Mouse (Mus musculus): ENCODE measurements around the gene Vwa8. TPM values are rescaled to one million over a fixed set of nuclear protein-coding genes. Genes with fewer than 3 reads are reported as not detected.

The Vwa8 gene
- polyA plus RNA-seq, 1 experiment from 2014 or later: 8.5 TPM

- Histone ChIP-seq H3K4me1 (0 out of 2 replicates have a peak, but pooled peaks cover 5% of the 10 kb centered on the region), H3K4me2 (no peak overlapping the region), H3K27ac (no peak overlapping the region), H3K36me3 (no peaks in the 10 kb centered on the region), H3K9ac (no peak overlapping the region), H3K9me3 (replicated peaks) (no peaks in the 10 kb centered on the region), H3K27me3 (replicated peaks) (no peaks in the 10 kb centered on the region), H3K4me3 (no peak overlapping the region)
- no peak for ATAC-seq
- WGBS (ENCODE audit: insufficient replicate concordance): 69% methylated on average over 15 of the region's 17 CpGs
These were observed 308.8 kb downstream of the Vwa8 start for GRCm38 (mm10) chr14:79157451-79158218.

GRCm38 (mm10) chr14:79158219-79158521 is 309.3 kb downstream of the Vwa8 start:
- 0 out of 2 replicates have a peak, but pooled peaks cover 5% of the 10 kb centered on the region for H3K4me1 ChIP-seq
- no peak for ATAC-seq
- H3K4me3 ChIP-seq: no peak overlapping the region
- no peak overlapping the region for H3K27ac ChIP-seq
- no peak overlapping the region for H3K9ac ChIP-seq
- H3K9me3 ChIP-seq (replicated peaks): no peaks in the 10 kb centered on the region
- H3K36me3 ChIP-seq: no peaks in the 10 kb centered on the region
- no peaks in the 10 kb centered on the region for H3K27me3 ChIP-seq (replicated peaks)
- H3K4me2 ChIP-seq: no peak overlapping the region
- 78% methylated on average over 12 of the region's 12 CpGs for WGBS (ENCODE audit: insufficient replicate concordance)

GRCm38 (mm10) chr14:79158673-79159200 is 309.9 kb downstream of the Vwa8 start:
- Histone ChIP-seq H3K4me2 (no peak overlapping the region), H3K27me3 (replicated peaks) (no peaks in the 10 kb centered on the region), H3K4me1 (0 out of 2 replicates have a peak, but pooled peaks cover 5% of the 10 kb centered on the region), H3K9ac (no peak overlapping the region), H3K9me3 (replicated peaks) (no peaks in the 10 kb centered on the region), H3K27ac (no peak overlapping the region), H3K36me3 (no peaks in the 10 kb centered on the region), H3K4me3 (no peak overlapping the region)
- 84% methylated on average over 4 of the region's 4 CpGs for WGBS (ENCODE audit: insufficient replicate concordance)
- ATAC-seq: no peak

- whole genome bisulfite sequencing (ENCODE audit: insufficient replicate concordance): 82% methylated on average over 8 of the region's 8 CpGs
- Histone ChIP-seq H3K27ac (no peak overlapping the region), H3K4me1 (0 out of 2 replicates have a peak, but pooled peaks cover 5% of the 10 kb centered on the region), H3K9ac (no peak overlapping the region), H3K36me3 (no peaks in the 10 kb centered on the region), H3K27me3 (replicated peaks) (no peaks in the 10 kb centered on the region), H3K4me3 (no peak overlapping the region), H3K4me2 (no peak overlapping the region), H3K9me3 (replicated peaks) (no peaks in the 10 kb centered on the region)
- ATAC-seq: no peak
These were observed 310.6 kb downstream of the Vwa8 start for GRCm38 (mm10) chr14:79159451-79159850.

- Histone ChIP-seq H3K9ac (no peak overlapping the region), H3K4me3 (no peak overlapping the region), H3K4me2 (no peak overlapping the region), H3K27ac (no peak overlapping the region), H3K27me3 (replicated peaks) (no peaks in the 10 kb centered on the region), H3K36me3 (no peaks in the 10 kb centered on the region), H3K9me3 (replicated peaks) (no peaks in the 10 kb centered on the region), H3K4me1 (0 out of 2 replicates have a peak, but pooled peaks cover 5% of the 10 kb centered on the region)
- WGBS (ENCODE audit: insufficient replicate concordance): 71% methylated on average over 10 of the region's 10 CpGs
- ATAC-seq: no peak
These were observed 311.6 kb downstream of the Vwa8 start for GRCm38 (mm10) chr14:79160486-79160885.

- H3K4me2 ChIP-seq: no peak overlapping the region
- H3K9me3 ChIP-seq (replicated peaks): no peaks in the 10 kb centered on the region
- no peak overlapping the region for H3K4me3 ChIP-seq
- H3K4me1 ChIP-seq: 0 out of 2 replicates have a peak, but pooled peaks cover 5% of the 10 kb centered on the region
- H3K9ac ChIP-seq: no peak overlapping the region
- H3K27ac ChIP-seq: no peak overlapping the region
- no peak for ATAC-seq
- no peaks in the 10 kb centered on the region for H3K36me3 ChIP-seq
- H3K27me3 ChIP-seq (replicated peaks): no peaks in the 10 kb centered on the region
- 81% methylated on average over 7 of the region's 7 CpGs for WGBS (ENCODE audit: insufficient replicate concordance)
These were observed 312.1 kb downstream of the Vwa8 start for GRCm38 (mm10) chr14:79160966-79161365.

GRCm38 (mm10) chr14:79161741-79162140 is 312.9 kb downstream of the Vwa8 start:
- Histone ChIP-seq H3K27me3 (replicated peaks) (no peaks in the 10 kb centered on the region), H3K36me3 (no peaks in the 10 kb centered on the region), H3K9ac (no peak overlapping the region), H3K27ac (no peak overlapping the region), H3K9me3 (replicated peaks) (no peaks in the 10 kb centered on the region), H3K4me1 (0 out of 2 replicates have a peak, but pooled peaks cover 5% of the 10 kb centered on the region), H3K4me3 (no peak overlapping the region), H3K4me2 (no peak overlapping the region)
- ATAC-seq: no peak
- 69% methylated on average over 9 of the region's 9 CpGs for WGBS (ENCODE audit: insufficient replicate concordance)

- no peaks in the 10 kb centered on the region for H3K4me1 ChIP-seq
- ATAC-seq: no peak
- no peak overlapping the region for H3K4me3 ChIP-seq
- H3K27me3 ChIP-seq (replicated peaks): no peaks in the 10 kb centered on the region
- H3K27ac ChIP-seq: no peak overlapping the region
- no peaks in the 10 kb centered on the region for H3K9me3 ChIP-seq (replicated peaks)
- H3K36me3 ChIP-seq: no peaks in the 10 kb centered on the region
- WGBS (ENCODE audit: insufficient replicate concordance): 72% methylated on average over 9 of the region's 9 CpGs
- no peak overlapping the region for H3K4me2 ChIP-seq
- no peak overlapping the region for H3K9ac ChIP-seq
These were observed 313.8 kb downstream of the Vwa8 start for GRCm38 (mm10) chr14:79162678-79163077.

- no peaks in the 10 kb centered on the region for H3K27me3 ChIP-seq (replicated peaks)
- WGBS (ENCODE audit: insufficient replicate concordance): 71% methylated on average over 4 of the region's 4 CpGs
- no peak overlapping the region for H3K27ac ChIP-seq
- H3K4me1 ChIP-seq: no peaks in the 10 kb centered on the region
- H3K36me3 ChIP-seq: no peaks in the 10 kb centered on the region
- no peak overlapping the region for H3K4me3 ChIP-seq
- no peak overlapping the region for H3K9ac ChIP-seq
- no peaks in the 10 kb centered on the region for H3K9me3 ChIP-seq (replicated peaks)
- no peak overlapping the region for H3K4me2 ChIP-seq
- no peak for ATAC-seq
These were observed 315.5 kb downstream of the Vwa8 start for GRCm38 (mm10) chr14:79164334-79164733.

- Histone ChIP-seq H3K27me3 (replicated peaks) (no peaks in the 10 kb centered on the region), H3K27ac (no peak overlapping the region), H3K4me3 (no peak overlapping the region), H3K9ac (no peak overlapping the region), H3K4me2 (no peak overlapping the region), H3K36me3 (no peaks in the 10 kb centered on the region), H3K4me1 (no peaks in the 10 kb centered on the region), H3K9me3 (replicated peaks) (no peaks in the 10 kb centered on the region)
- WGBS (ENCODE audit: insufficient replicate concordance): 78% methylated on average over 2 of the region's 2 CpGs
- ATAC-seq: no peak
These were observed 316.1 kb downstream of the Vwa8 start for GRCm38 (mm10) chr14:79164925-79165324.

GRCm38 (mm10) chr14:79174526-79174925 is 325.7 kb downstream of the Vwa8 start:
- peaks cover 14% of the 10 kb centered on the region for H3K36me3 ChIP-seq
- no peak overlapping the region for H3K27ac ChIP-seq
- H3K4me1 ChIP-seq: no peaks in the 10 kb centered on the region
- ATAC-seq: no peak
- H3K4me3 ChIP-seq: no peak overlapping the region
- H3K9ac ChIP-seq: no peak overlapping the region
- no peak overlapping the region for H3K4me2 ChIP-seq
- WGBS (ENCODE audit: insufficient replicate concordance): 61% methylated on average over 4 of the region's 4 CpGs
- no peaks in the 10 kb centered on the region for H3K9me3 ChIP-seq (replicated peaks)
- H3K27me3 ChIP-seq (replicated peaks): no peaks in the 10 kb centered on the region

- Histone ChIP-seq H3K4me2 (no peak overlapping the region), H3K9me3 (replicated peaks) (no peaks in the 10 kb centered on the region), H3K4me1 (no peaks in the 10 kb centered on the region), H3K36me3 (peaks cover 14% of the 10 kb centered on the region), H3K4me3 (no peak overlapping the region), H3K27ac (no peak overlapping the region), H3K27me3 (replicated peaks) (no peaks in the 10 kb centered on the region), H3K9ac (no peak overlapping the region)
- no peak for ATAC-seq
- WGBS (ENCODE audit: insufficient replicate concordance): 82% methylated on average over 7 of the region's 7 CpGs
These were observed 328.9 kb downstream of the Vwa8 start for GRCm38 (mm10) chr14:79177754-79178153.

Data from liver, embryonic 12.5 days (tissue).